Mouse (Mus musculus) embryonic facial prominence, embryonic 11.5 days (tissue): ENCODE measurements around the gene Pik3cd. TPM values are rescaled to one million over a fixed set of nuclear protein-coding genes. Genes with fewer than 3 reads are reported as not detected.
"Not testable (repeated sequence)": the region's sequence is repeated elsewhere in the genome, so short reads cannot be mapped to it uniquely, and the experiment has no call there.

ENCODE experiments used
- ATAC-seq: fragments of 200-750 bp; cut with Nextera tagmentation; replicated peaks from 2 replicates; pipeline ENCODE4 v1.8.0; 2017; ENCODE audit warnings: low read depth; ENCODE audit not compliant: insufficient number of reproducible peaks, low FRiP score, low TSS enrichment
- DNase-seq: peaks from one replicate; pipeline ENCODE4 v3.0.0-alpha.2; 2015; ENCODE audit warnings: low spot score
- H3K27ac ChIP-seq: fragments of 300-500 bp; sonication (generic); replicated peaks from 2 replicates; pipeline ENCODE4 v1.5.1; 2014; ENCODE audit warnings: mild to moderate bottlenecking, low read depth, low read length, control low read depth
- H3K27me3 ChIP-seq: fragments of 300-500 bp; sonication (generic); 2 replicates; pipeline ENCODE4 v1.6.1; 2014; ENCODE audit warnings: mild to moderate bottlenecking, low read length, moderate library complexity, mixed read lengths; ENCODE audit not compliant: control insufficient read depth, insufficient read depth
- H3K36me3 ChIP-seq: fragments of 300-500 bp; sonication (generic); replicated peaks from 2 replicates; pipeline ENCODE4 v1.6.1; 2014; ENCODE audit warnings: low read depth, mild to moderate bottlenecking, low read length, moderate library complexity, mixed read lengths; ENCODE audit not compliant: control insufficient read depth, insufficient read depth
- H3K4me1 ChIP-seq: fragments of 300-500 bp; sonication (generic); 2 replicates; pipeline ENCODE4 v1.6.1; 2014; ENCODE audit warnings: low read length, mixed read lengths; ENCODE audit not compliant: control insufficient read depth, insufficient read depth
- H3K4me2 ChIP-seq: fragments of 300-500 bp; sonication (generic); 2 replicates; pipeline ENCODE4 v1.6.1; 2014; ENCODE audit warnings: low read depth, mild to moderate bottlenecking, control low read depth, low read length, moderate library complexity
- H3K4me3 ChIP-seq: fragments of 300-500 bp; sonication (generic); 2 replicates; pipeline ENCODE4 v1.5.1; 2014; ENCODE audit warnings: low read depth, low read length, control low read depth
- H3K9ac ChIP-seq: fragments of 300-500 bp; sonication (generic); replicated peaks from 2 replicates; pipeline ENCODE4 v1.6.1; 2014; ENCODE audit warnings: mild to moderate bottlenecking, control low read depth, low read length
- H3K9me3 ChIP-seq: fragments of 300-500 bp; sonication (generic); replicated peaks from 2 replicates; pipeline ENCODE4 v1.6.1; 2016; ENCODE audit warnings: mild to moderate bottlenecking, low read length, inconsistent platforms, mixed read lengths; ENCODE audit not compliant: control insufficient read depth
- WGBS: fragments of 180-500 bp; shearing (Covaris S2); extraction: QIAGEN DNeasy Blood & Tissue Kit; methylation state at CpG from one replicate; pipeline ENCODE4 v1.1.7; 2014; 5-methylcytosine and 5-hydroxymethylcytosine counted together
- polyA plus RNA-seq: library from polyadenylated mRNA; unstranded; fragments of >200 nt; fragmentation: Nextera tagmentation; extraction: Ambion mirVana; gene quantifications from 2 replicates; pipeline ENCODE4 v1.2.1, GENCODE M21; 2014

The Pik3cd gene
- polyA plus RNA-seq, 1 experiment from 2014 or later: 4.2 TPM

DNA sequence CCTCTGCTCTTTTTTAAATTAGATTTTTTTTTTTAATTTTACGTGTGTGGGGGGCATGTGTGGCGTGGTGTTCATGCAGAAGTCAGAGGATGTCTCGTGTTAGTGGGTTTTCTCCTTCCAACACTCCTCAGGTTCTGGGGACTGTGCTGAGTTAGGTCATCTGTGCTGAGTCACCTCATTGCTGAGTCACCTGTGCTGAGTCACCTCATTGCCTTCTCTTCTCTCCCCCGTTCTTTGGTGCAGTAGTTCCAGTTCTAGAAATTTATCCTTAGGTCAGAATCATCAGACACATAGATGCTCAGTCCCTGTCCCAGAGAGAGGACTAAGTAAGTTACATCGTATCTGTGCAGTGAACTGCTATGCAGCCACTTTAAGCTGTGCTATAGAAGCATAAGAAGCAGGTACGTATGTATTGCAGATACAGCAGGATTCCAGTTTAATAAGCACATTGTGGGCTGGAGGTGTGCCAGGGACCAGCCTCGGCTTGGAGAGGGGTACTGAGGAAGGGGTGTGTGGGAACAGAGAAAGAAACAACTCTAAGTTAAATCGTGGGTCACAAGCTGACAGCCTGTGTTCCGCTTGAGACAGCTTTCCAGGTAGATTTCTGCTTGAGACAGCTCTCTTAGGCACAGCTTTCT lies 69.6 kb downstream of the Pik3cd start:
- Histone ChIP-seq H3K4me3 (no peak overlapping the region), H3K4me2 (no peak overlapping the region), H3K36me3 (peaks cover 5% of the 10 kb centered on the region), H3K9ac (no peak overlapping the region), H3K27me3 (no peaks in the 10 kb centered on the region), H3K4me1 (no peaks in the 10 kb centered on the region), H3K9me3 (no peaks in the 10 kb centered on the region), H3K27ac (no peak overlapping the region)
- ATAC-seq (no peak), DNase-seq (no peak)
- 87% methylated on average over 9 of the region's 9 CpGs for WGBS

DNA sequence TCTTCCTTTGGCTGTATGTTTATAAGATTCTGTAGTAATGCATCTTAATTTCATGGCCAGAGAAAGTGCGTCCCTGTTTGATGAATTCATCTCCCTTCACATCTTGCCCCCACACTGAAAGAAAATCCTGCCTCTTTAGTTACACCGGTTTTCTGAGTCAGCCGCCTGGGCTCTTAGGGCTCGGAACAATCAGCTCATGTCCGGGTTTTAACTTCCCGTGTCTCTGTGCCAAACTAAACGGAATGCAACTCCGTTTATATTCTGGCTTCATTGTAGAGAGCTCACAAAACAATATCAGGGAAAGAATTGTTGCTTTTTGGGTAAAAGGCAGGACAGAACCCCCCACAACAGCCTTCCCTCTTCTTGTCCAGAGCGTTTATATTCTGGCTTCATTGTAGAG lies 73.6 kb downstream of the Pik3cd start:
- Histone ChIP-seq H3K4me3 (no peak overlapping the region), H3K9ac (no peak overlapping the region), H3K4me1 (no peaks in the 10 kb centered on the region), H3K27ac (no peak overlapping the region), H3K9me3 (no peaks in the 10 kb centered on the region), H3K36me3 (no peaks in the 10 kb centered on the region; the same call in 1 of the 2 replicates), H3K27me3 (no peaks in the 10 kb centered on the region), H3K4me2 (no peak overlapping the region)
- ATAC-seq (no peak), DNase-seq (no peak)
- WGBS: 86% methylated on average over 9 of the region's 9 CpGs

DNA sequence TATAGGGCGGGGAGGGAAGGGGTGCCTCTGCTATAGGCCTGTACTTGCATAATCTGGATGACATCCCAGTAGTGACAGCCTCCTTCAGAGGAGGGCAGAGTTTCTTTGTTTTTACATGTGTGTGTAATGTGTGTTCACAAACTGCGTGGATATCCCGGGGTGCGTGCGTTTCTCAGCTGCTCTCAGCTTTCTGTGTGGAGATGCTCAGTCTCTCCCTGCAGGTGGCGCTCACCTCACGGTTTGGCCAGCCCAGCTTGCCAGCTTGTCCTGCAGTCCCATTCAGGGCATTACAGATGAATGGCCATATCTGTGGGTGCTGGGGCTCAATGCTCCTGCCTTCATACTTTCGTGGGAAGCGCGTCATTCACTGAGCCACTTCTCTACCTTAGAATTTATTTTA lies 74.0 kb downstream of the Pik3cd start:
- no peak overlapping the region for H3K4me2 ChIP-seq
- no peak overlapping the region for H3K9ac ChIP-seq
- H3K36me3 ChIP-seq: no peaks in the 10 kb centered on the region; the same call in 1 of the 2 replicates
- 74% methylated on average over 10 of the region's 10 CpGs for WGBS
- H3K9me3 ChIP-seq: no peaks in the 10 kb centered on the region
- no peaks in the 10 kb centered on the region for H3K27me3 ChIP-seq
- ATAC-seq (no peak), DNase-seq (peak; percentile 58)
- H3K27ac ChIP-seq: no peak overlapping the region
- no peaks in the 10 kb centered on the region for H3K4me1 ChIP-seq
- H3K4me3 ChIP-seq: no peak overlapping the region

- 69% methylated on average over 17 of the region's 17 CpGs for WGBS
- no peak overlapping the region for H3K4me3 ChIP-seq
- H3K9ac ChIP-seq: no peak overlapping the region
- DNase-seq (no peak), ATAC-seq (no peak)
- H3K27me3 ChIP-seq: no peaks in the 10 kb centered on the region
- no peaks in the 10 kb centered on the region for H3K4me1 ChIP-seq
- H3K27ac ChIP-seq: no peak overlapping the region
- H3K9me3 ChIP-seq: no peaks in the 10 kb centered on the region
- no peak overlapping the region for H3K4me2 ChIP-seq
- no peaks in the 10 kb centered on the region; the same call in 1 of the 2 replicates for H3K36me3 ChIP-seq
These were observed 75.6 kb downstream of the Pik3cd start for GRCm38 (mm10) chr4:149626809-149627208.

DNA sequence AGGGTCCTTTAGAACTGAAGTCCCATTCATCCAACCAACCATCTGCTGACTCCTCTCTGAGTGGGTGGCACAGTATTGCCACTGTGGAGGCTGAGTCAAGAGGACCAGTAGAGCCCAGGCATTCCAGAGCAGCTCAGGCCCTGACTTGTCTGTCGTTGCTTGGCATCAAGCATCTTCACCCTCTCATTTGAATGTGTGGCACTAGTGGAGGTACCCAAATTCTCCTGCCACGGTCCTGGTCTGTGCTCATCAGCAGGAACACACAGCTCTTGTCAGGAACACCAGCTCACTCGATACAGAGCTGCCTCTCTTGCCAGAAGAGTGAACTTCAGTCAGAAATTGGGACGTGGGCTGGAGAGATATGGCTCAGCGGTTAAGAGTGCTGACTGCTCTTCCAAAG lies 78.7 kb downstream of the Pik3cd start:
- ATAC-seq (no peak), DNase-seq (no peak)
- 85% methylated on average over 5 of the region's 5 CpGs for WGBS
- no peaks in the 10 kb centered on the region for H3K9me3 ChIP-seq
- no peak overlapping the region for H3K27ac ChIP-seq
- H3K4me3 ChIP-seq: no peak overlapping the region
- no peaks in the 10 kb centered on the region for H3K4me1 ChIP-seq
- no peaks in the 10 kb centered on the region for H3K27me3 ChIP-seq
- H3K4me2 ChIP-seq: no peak overlapping the region
- H3K36me3 ChIP-seq: no peaks in the 10 kb centered on the region
- no peak overlapping the region for H3K9ac ChIP-seq

- no peaks in the 10 kb centered on the region for H3K4me1 ChIP-seq
- DNase-seq (no peak), ATAC-seq (no peak)
- H3K4me2 ChIP-seq: no peak overlapping the region
- no peaks in the 10 kb centered on the region for H3K36me3 ChIP-seq
- no peaks in the 10 kb centered on the region for H3K27me3 ChIP-seq
- WGBS: 51% methylated on average over 4 of the region's 4 CpGs
- H3K9me3 ChIP-seq: no peaks in the 10 kb centered on the region
- no peak overlapping the region for H3K27ac ChIP-seq
- no peak overlapping the region for H3K9ac ChIP-seq
- no peak overlapping the region for H3K4me3 ChIP-seq
These were observed 81.1 kb downstream of the Pik3cd start for GRCm38 (mm10) chr4:149621286-149621685.

- no peaks in the 10 kb centered on the region for H3K9me3 ChIP-seq
- H3K4me1 ChIP-seq: no peaks in the 10 kb centered on the region
- H3K27me3 ChIP-seq: no peaks in the 10 kb centered on the region
- no peak overlapping the region for H3K27ac ChIP-seq
- H3K9ac ChIP-seq: no peak overlapping the region
- no peak overlapping the region for H3K4me3 ChIP-seq
- DNase-seq (peak; percentile 34), ATAC-seq (0 out of 2 replicates have a peak, but pooled peaks have one; percentile 18)
- H3K36me3 ChIP-seq: no peaks in the 10 kb centered on the region
- no peak overlapping the region for H3K4me2 ChIP-seq
- WGBS: 31% methylated on average over 8 of the region's 8 CpGs
These were observed 82.4 kb downstream of the Pik3cd start for GRCm38 (mm10) chr4:149619988-149620387.

GRCm38 (mm10) chr4:149616999-149617398 lies 85.4 kb downstream of the Pik3cd start:
- not testable (repeated sequence) for ATAC-seq, H3K9me3 ChIP-seq, H3K27ac ChIP-seq, H3K4me2 ChIP-seq, H3K27me3 ChIP-seq, H3K9ac ChIP-seq, H3K4me1 ChIP-seq, DNase-seq, H3K4me3 ChIP-seq, H3K36me3 ChIP-seq
- 75% methylated on average over 3 of the region's 3 CpGs for WGBS
